Mouse (Mus musculus): ENCODE measurements around the gene Neurod1. TPM values are rescaled to one million over a fixed set of nuclear protein-coding genes. Genes with fewer than 3 reads are reported as not detected.
A peak's percentile ranks its signal among the peaks of the same experiment; 100 is the strongest.

The Neurod1 gene
- not detected for total RNA-seq (2021)

- intact Hi-C loops (cut with DNase I): no loop called here
- no peak for DNase-seq
These were observed at the start of gene Neurod1, which contains the start of gene Cerkl for GRCm38 (mm10) chr2:79456575-79457349. Gene Neurod1, minus strand, starts transcription at chr2:79456751. Gene Cerkl, minus strand, starts transcription at chr2:79456785.

GRCm38 (mm10) chr2:79498990-79499755 lies 42.6 kb upstream of the Neurod1 start:
- intact Hi-C loops (cut with DNase I): loop anchor here (1.0 to 5.0 kb wide), 4 partner anchors 127 to 1450 kb away; no protein-coding TSS in a partner anchor
- peak; percentile 54 to 61 for DNase-seq

- no peak for DNase-seq
- intact Hi-C loops (cut with DNase I): no loop called here
These were observed 28.6 kb upstream of the Neurod1 start for GRCm38 (mm10) chr2:79485127-79485526.

- DNase-seq: no peak
- intact Hi-C loops (cut with DNase I): no loop called here
These were observed 26.0 kb upstream of the Neurod1 start for GRCm38 (mm10) chr2:79482511-79482910.

- no peak for DNase-seq
- intact Hi-C loops (cut with DNase I): no loop called here
These were observed 5.9 kb upstream of the Neurod1 start for GRCm38 (mm10) chr2:79462411-79462810.

GRCm38 (mm10) chr2:79461861-79462260 lies 5.3 kb upstream of the Neurod1 start:
- intact Hi-C loops (cut with DNase I): no loop called here
- no peak for DNase-seq

GRCm38 (mm10) chr2:79460586-79460985 lies 4.0 kb upstream of the Neurod1 start:
- DNase-seq: no peak
- intact Hi-C loops (cut with DNase I): no loop called here

GRCm38 (mm10) chr2:79460107-79460506 lies 3.6 kb upstream of the Neurod1 start:
- DNase-seq: no peak
- intact Hi-C loops (cut with DNase I): no loop called here

- intact Hi-C loops (cut with DNase I): no loop called here
- DNase-seq: no peak
These were observed 2.8 kb upstream of the Neurod1 start for GRCm38 (mm10) chr2:79459061-79460045.

GRCm38 (mm10) chr2:79457932-79458331 lies 1.4 kb upstream of the Neurod1 start:
- intact Hi-C loops (cut with DNase I): no loop called here
- no peak for DNase-seq

GRCm38 (mm10) chr2:79457434-79457833 lies 883 bp upstream of the Neurod1 start:
- intact Hi-C loops (cut with DNase I): no loop called here
- DNase-seq: no peak

GRCm38 (mm10) chr2:79455646-79456045 lies 905 bp downstream of the Neurod1 start:
- no peak for DNase-seq
- intact Hi-C loops (cut with DNase I): no loop called here

GRCm38 (mm10) chr2:79454786-79455446 lies 1.6 kb downstream of the Neurod1 start:
- intact Hi-C loops (cut with DNase I): no loop called here
- no peak for DNase-seq

GRCm38 (mm10) chr2:79453901-79454781 lies 2.4 kb downstream of the Neurod1 start:
- peak; percentile 59 to 69 for DNase-seq
- intact Hi-C loops (cut with DNase I): no loop called here

- no peak for DNase-seq
- intact Hi-C loops (cut with DNase I): no loop called here
These were observed 5.1 kb downstream of the Neurod1 start for GRCm38 (mm10) chr2:79451438-79451837.

GRCm38 (mm10) chr2:79450684-79451394 lies 5.7 kb downstream of the Neurod1 start:
- no peak for DNase-seq
- intact Hi-C loops (cut with DNase I): no loop called here

GRCm38 (mm10) chr2:79449371-79449770 lies 7.2 kb downstream of the Neurod1 start:
- intact Hi-C loops (cut with DNase I): no loop called here
- DNase-seq: no peak

GRCm38 (mm10) chr2:79447198-79447597 lies 9.4 kb downstream of the Neurod1 start:
- intact Hi-C loops (cut with DNase I): no loop called here
- DNase-seq: no peak

All from heart, postnatal 36 days (tissue).